Mouse (Mus musculus) C2C12 (cell line): ENCODE data around the gene Sdk1.

Experiments
- CEBPB ChIP-seq: IDR thresholded peaks from one replicate; pipeline ENCODE4 v1.6.1; 2011; ENCODE audit warnings: low read depth, mild to moderate bottlenecking, control low read depth, moderate library complexity
- CTCF ChIP-seq: IDR thresholded peaks from one replicate; pipeline ENCODE4 v1.5.1; 2011; ENCODE audit not compliant: control insufficient read depth, insufficient read depth, insufficient read length
- FOSL1 ChIP-seq: IDR thresholded peaks from one replicate; pipeline ENCODE4 v1.8.0; 2011; ENCODE audit warnings: mild to moderate bottlenecking, low read length; ENCODE audit not compliant: poor library complexity, insufficient read depth, severe bottlenecking
- MAX ChIP-seq: IDR thresholded peaks from one replicate; pipeline ENCODE4 v1.6.1; 2011; ENCODE audit warnings: mild to moderate bottlenecking, control low read depth
- MYOD1 ChIP-seq: IDR thresholded peaks from one replicate; pipeline ENCODE4 v1.6.1; 2011; ENCODE audit warnings: low read depth; ENCODE audit not compliant: control insufficient read depth, insufficient read length
- USF1 ChIP-seq: IDR thresholded peaks from one replicate; pipeline ENCODE4 v1.6.1; 2011; ENCODE audit warnings: low read depth, mild to moderate bottlenecking, control low read depth, moderate library complexity

GRCm38 (mm10) chr5:141886006-141886405, 644.7 kb downstream of the Sdk1 start:
- TF ChIP-seq CTCF (no peak), CEBPB (no peak), MAX (no peak), USF1 (no peak), MYOD1 (no peak), FOSL1 (no peak)
